Mouse (Mus musculus): ENCODE results near the gene Gng12. TPM values are rescaled to one million over a fixed set of nuclear protein-coding genes. Genes with fewer than 3 reads are reported as not detected.
A peak's percentile ranks its signal among the peaks of the same experiment; 100 is the strongest.

Gene Gng12
- polyA plus RNA-seq, 1 experiment from 2014 or later = 52.7 TPM

GRCm38 (mm10) chr6:66890349-66891158, 5.6 kb upstream of the Gng12 start:
- H3K36me3 ChIP-seq (ENCODE audit: control insufficient read depth, insufficient read depth, low read length) = no peaks in the 10 kb centered on the region
- no peak overlapping the region for H3K9ac ChIP-seq (ENCODE audit: low read depth, low read length)
- WGBS = 92% methylated on average over 3 of the region's 3 CpGs

GRCm38 (mm10) chr6:66893950-66894349, 2.2 kb upstream of the Gng12 start:
- no peaks in the 10 kb centered on the region for H3K9me3 ChIP-seq (ENCODE audit: control insufficient read depth, low read length)
- H3K36me3 ChIP-seq (ENCODE audit: control insufficient read depth, insufficient read depth, low read length) = no peaks in the 10 kb centered on the region
- no peak for DNase-seq (ENCODE audit: low spot score)
- WGBS = 87% methylated on average over 5 of the region's 5 CpGs
- no peak for ATAC-seq (ENCODE audit: low FRiP score)
- H3K27me3 ChIP-seq (ENCODE audit: control insufficient read depth, insufficient read depth, low read length) = no peaks in the 10 kb centered on the region; the same call in 1 of the 2 replicates
- no peak overlapping the region for H3K9ac ChIP-seq (ENCODE audit: low read depth, low read length)
- no peak overlapping the region for H3K27ac ChIP-seq (ENCODE audit: low read depth, low read length)
- H3K4me2 ChIP-seq (replicated peaks; ENCODE audit: low read depth, low read length) = no peak overlapping the region
- no peaks in the 10 kb centered on the region for H3K4me1 ChIP-seq (replicated peaks; ENCODE audit: control insufficient read depth, insufficient read depth, low read length)
- H3K4me3 ChIP-seq (ENCODE audit: low read depth, low read length) = no peak overlapping the region

More at GRCm38 (mm10) chr6:66890349-66891158, 5.6 kb upstream of the Gng12 start:
- no peak overlapping the region for H3K4me2 ChIP-seq (replicated peaks; ENCODE audit: low read depth, low read length)
- ATAC-seq (ENCODE audit: low FRiP score) = no peak
- no peak for DNase-seq (ENCODE audit: low spot score)
- no peak overlapping the region for H3K27ac ChIP-seq (ENCODE audit: low read depth, low read length)
- H3K4me3 ChIP-seq (ENCODE audit: low read depth, low read length) = no peak overlapping the region
- no peaks in the 10 kb centered on the region for H3K9me3 ChIP-seq (ENCODE audit: control insufficient read depth, low read length)
- no peaks in the 10 kb centered on the region for H3K4me1 ChIP-seq (replicated peaks; ENCODE audit: control insufficient read depth, insufficient read depth, low read length)
- H3K27me3 ChIP-seq (ENCODE audit: control insufficient read depth, insufficient read depth, low read length) = no peaks in the 10 kb centered on the region

GRCm38 (mm10) chr6:66894999-66895398, 1.2 kb upstream of the Gng12 start:
- Histone ChIP-seq H3K9me3 (ENCODE audit: control insufficient read depth, low read length) (no peaks in the 10 kb centered on the region), H3K36me3 (ENCODE audit: control insufficient read depth, insufficient read depth, low read length) (no peaks in the 10 kb centered on the region), H3K4me2 (replicated peaks; ENCODE audit: low read depth, low read length) (no peak overlapping the region), H3K9ac (ENCODE audit: low read depth, low read length) (no peak overlapping the region), H3K27me3 (ENCODE audit: control insufficient read depth, insufficient read depth, low read length) (no peaks in the 10 kb centered on the region; the same call in 1 of the 2 replicates), H3K27ac (ENCODE audit: low read depth, low read length) (no peak overlapping the region), H3K4me1 (replicated peaks; ENCODE audit: control insufficient read depth, insufficient read depth, low read length) (no peaks in the 10 kb centered on the region), H3K4me3 (ENCODE audit: low read depth, low read length) (no peak overlapping the region)
- no peak for ATAC-seq (ENCODE audit: low FRiP score)
- DNase-seq (ENCODE audit: low spot score) = no peak
- WGBS = 68% methylated on average over 1 of the region's 1 CpGs

- no peaks in the 10 kb centered on the region for H3K4me1 ChIP-seq (replicated peaks; ENCODE audit: control insufficient read depth, insufficient read depth, low read length)
- no peaks in the 10 kb centered on the region for H3K9me3 ChIP-seq (ENCODE audit: control insufficient read depth, low read length)
- peak overlapping the region; percentile 79 for H3K9ac ChIP-seq (ENCODE audit: low read depth, low read length)
- no peaks in the 10 kb centered on the region for H3K36me3 ChIP-seq (ENCODE audit: control insufficient read depth, insufficient read depth, low read length)
- H3K4me3 ChIP-seq (ENCODE audit: low read depth, low read length) = peak overlapping the region; percentile 74
- 2% methylated on average over 25 of the region's 25 CpGs for WGBS
- H3K27me3 ChIP-seq (ENCODE audit: control insufficient read depth, insufficient read depth, low read length) = no peaks in the 10 kb centered on the region; the same call in 1 of the 2 replicates
- ATAC-seq (ENCODE audit: low FRiP score) (peak; percentile 6; the same call in 1 of the 2 replicates), DNase-seq (ENCODE audit: low spot score) (peak; percentile 53)
- H3K4me2 ChIP-seq (replicated peaks; ENCODE audit: low read depth, low read length) = peak overlapping the region; percentile 95
- no peak overlapping the region for H3K27ac ChIP-seq (ENCODE audit: low read depth, low read length)
Measured at GRCm38 (mm10) chr6:66896921-66897645, 886 bp downstream of the Gng12 start.

GRCm38 (mm10) chr6:66897994-66898393, 1.8 kb downstream of the Gng12 start:
- no peak for ATAC-seq (ENCODE audit: low FRiP score)
- H3K27me3 ChIP-seq (ENCODE audit: control insufficient read depth, insufficient read depth, low read length) = no peaks in the 10 kb centered on the region; the same call in 1 of the 2 replicates
- H3K4me3 ChIP-seq (ENCODE audit: low read depth, low read length) = no peak overlapping the region
- no peak overlapping the region for H3K9ac ChIP-seq (ENCODE audit: low read depth, low read length)
- DNase-seq (ENCODE audit: low spot score) = peak; percentile 6
- no peaks in the 10 kb centered on the region for H3K9me3 ChIP-seq (ENCODE audit: control insufficient read depth, low read length)
- WGBS = 60% methylated on average over 4 of the region's 4 CpGs
- H3K4me2 ChIP-seq (replicated peaks; ENCODE audit: low read depth, low read length) = no peak overlapping the region
- no peaks in the 10 kb centered on the region for H3K36me3 ChIP-seq (ENCODE audit: control insufficient read depth, insufficient read depth, low read length)
- no peaks in the 10 kb centered on the region for H3K4me1 ChIP-seq (replicated peaks; ENCODE audit: control insufficient read depth, insufficient read depth, low read length)
- no peak overlapping the region for H3K27ac ChIP-seq (ENCODE audit: low read depth, low read length)

- H3K4me2 ChIP-seq (replicated peaks; ENCODE audit: low read depth, low read length) = no peak overlapping the region
- no peaks in the 10 kb centered on the region for H3K27me3 ChIP-seq (ENCODE audit: control insufficient read depth, insufficient read depth, low read length)
- no peak for DNase-seq (ENCODE audit: low spot score)
- 91% methylated on average over 5 of the region's 5 CpGs for WGBS
- no peak overlapping the region for H3K27ac ChIP-seq (ENCODE audit: low read depth, low read length)
- no peaks in the 10 kb centered on the region for H3K9me3 ChIP-seq (ENCODE audit: control insufficient read depth, low read length)
- H3K36me3 ChIP-seq (ENCODE audit: control insufficient read depth, insufficient read depth, low read length) = no peaks in the 10 kb centered on the region
- ATAC-seq (ENCODE audit: low FRiP score) = no peak
- no peak overlapping the region for H3K9ac ChIP-seq (ENCODE audit: low read depth, low read length)
- no peak overlapping the region for H3K4me3 ChIP-seq (ENCODE audit: low read depth, low read length)
- no peaks in the 10 kb centered on the region for H3K4me1 ChIP-seq (replicated peaks; ENCODE audit: control insufficient read depth, insufficient read depth, low read length)
Measured at GRCm38 (mm10) chr6:66901926-66902325, 5.7 kb downstream of the Gng12 start.

GRCm38 (mm10) chr6:66903206-66903605, 7.0 kb downstream of the Gng12 start:
- Histone ChIP-seq H3K4me1 (replicated peaks; ENCODE audit: control insufficient read depth, insufficient read depth, low read length) (no peaks in the 10 kb centered on the region), H3K4me2 (replicated peaks; ENCODE audit: low read depth, low read length) (no peak overlapping the region), H3K36me3 (ENCODE audit: control insufficient read depth, insufficient read depth, low read length) (no peaks in the 10 kb centered on the region), H3K4me3 (ENCODE audit: low read depth, low read length) (no peak overlapping the region), H3K9ac (ENCODE audit: low read depth, low read length) (no peak overlapping the region), H3K27ac (ENCODE audit: low read depth, low read length) (no peak overlapping the region), H3K27me3 (ENCODE audit: control insufficient read depth, insufficient read depth, low read length) (no peaks in the 10 kb centered on the region), H3K9me3 (ENCODE audit: control insufficient read depth, low read length) (no peaks in the 10 kb centered on the region)
- DNase-seq (ENCODE audit: low spot score) (no peak), ATAC-seq (ENCODE audit: low FRiP score) (no peak)
- 79% methylated on average over 9 of the region's 9 CpGs for WGBS

GRCm38 (mm10) chr6:66903720-66904119, 7.5 kb downstream of the Gng12 start:
- DNase-seq (ENCODE audit: low spot score) (no peak), ATAC-seq (ENCODE audit: low FRiP score) (no peak)
- H3K27ac ChIP-seq (ENCODE audit: low read depth, low read length) = no peak overlapping the region
- WGBS = 86% methylated on average over 6 of the region's 6 CpGs
- no peaks in the 10 kb centered on the region for H3K9me3 ChIP-seq (ENCODE audit: control insufficient read depth, low read length)
- H3K9ac ChIP-seq (ENCODE audit: low read depth, low read length) = no peak overlapping the region
- no peaks in the 10 kb centered on the region for H3K4me1 ChIP-seq (replicated peaks; ENCODE audit: control insufficient read depth, insufficient read depth, low read length)
- no peaks in the 10 kb centered on the region for H3K27me3 ChIP-seq (ENCODE audit: control insufficient read depth, insufficient read depth, low read length)
- H3K4me3 ChIP-seq (ENCODE audit: low read depth, low read length) = no peak overlapping the region
- no peak overlapping the region for H3K4me2 ChIP-seq (replicated peaks; ENCODE audit: low read depth, low read length)
- no peaks in the 10 kb centered on the region for H3K36me3 ChIP-seq (ENCODE audit: control insufficient read depth, insufficient read depth, low read length)

Measured in hindbrain, embryonic 11.5 days (tissue).